Mouse (Mus musculus): Measurements from ENCODE around the gene Wipi2. TPM values are rescaled to one million over a fixed set of nuclear protein-coding genes. Genes with fewer than 3 reads are reported as not detected.

Wipi2 gene
- polyA plus RNA-seq, 1 experiment from 2014 or later, result 17.6 TPM

- Histone ChIP-seq H3K79me2 (ENCODE audit: inconsistent target) (no peaks in the 10 kb centered on the region), H3K27ac (no peak overlapping the region), H3K36me3 (ENCODE audit: inconsistent target) (no peaks in the 10 kb centered on the region), H3K4me3 (ENCODE audit: inconsistent target) (no peak overlapping the region)
- WGBS (ENCODE audit: missing documents), result 70% methylated on average over 4 of the region's 4 CpGs
Measured at GRCm38 (mm10) chr5:142615638-142616037, 11.9 kb upstream of the Wipi2 start.

GRCm38 (mm10) chr5:142616326-142616725 lies 11.2 kb upstream of the Wipi2 start:
- H3K79me2 ChIP-seq (ENCODE audit: inconsistent target), result no peaks in the 10 kb centered on the region
- H3K27ac ChIP-seq, result no peak overlapping the region
- WGBS (ENCODE audit: missing documents), result 55% methylated on average over 6 of the region's 6 CpGs
- no peaks in the 10 kb centered on the region for H3K36me3 ChIP-seq (ENCODE audit: inconsistent target)
- H3K4me3 ChIP-seq (ENCODE audit: inconsistent target), result no peak overlapping the region

- Histone ChIP-seq H3K27ac (no peak overlapping the region), H3K79me2 (ENCODE audit: inconsistent target) (no peaks in the 10 kb centered on the region), H3K36me3 (ENCODE audit: inconsistent target) (no peaks in the 10 kb centered on the region), H3K4me3 (ENCODE audit: inconsistent target) (no peak overlapping the region)
- 10% methylated on average over 3 of the region's 5 CpGs for WGBS (ENCODE audit: missing documents)
Measured at GRCm38 (mm10) chr5:142619866-142620265, 7.6 kb upstream of the Wipi2 start.

- H3K79me2 ChIP-seq (ENCODE audit: inconsistent target), result no peaks in the 10 kb centered on the region
- no peaks in the 10 kb centered on the region for H3K36me3 ChIP-seq (ENCODE audit: inconsistent target)
- no peak overlapping the region for H3K4me3 ChIP-seq (ENCODE audit: inconsistent target)
- 80% methylated on average over 2 of the region's 2 CpGs for WGBS (ENCODE audit: missing documents)
- H3K27ac ChIP-seq, result no peak overlapping the region
Measured at GRCm38 (mm10) chr5:142621421-142621820, 6.1 kb upstream of the Wipi2 start.

GRCm38 (mm10) chr5:142622134-142622533 lies 5.4 kb upstream of the Wipi2 start:
- Histone ChIP-seq H3K36me3 (ENCODE audit: inconsistent target) (no peaks in the 10 kb centered on the region), H3K27ac (no peak overlapping the region), H3K4me3 (ENCODE audit: inconsistent target) (no peak overlapping the region), H3K79me2 (ENCODE audit: inconsistent target) (no peaks in the 10 kb centered on the region)
- 86% methylated on average over 1 of the region's 1 CpGs for WGBS (ENCODE audit: missing documents)

GRCm38 (mm10) chr5:142623080-142623479 lies 4.4 kb upstream of the Wipi2 start:
- no peak overlapping the region for H3K27ac ChIP-seq
- H3K4me3 ChIP-seq (ENCODE audit: inconsistent target), result no peak overlapping the region
- H3K36me3 ChIP-seq (ENCODE audit: inconsistent target), result no peaks in the 10 kb centered on the region
- no peaks in the 10 kb centered on the region for H3K79me2 ChIP-seq (ENCODE audit: inconsistent target)
- 85% methylated on average over 7 of the region's 7 CpGs for WGBS (ENCODE audit: missing documents)

GRCm38 (mm10) chr5:142628726-142629662 lies 1.5 kb downstream of the Wipi2 start:
- peak overlapping the region; percentile 74 for H3K4me3 ChIP-seq (ENCODE audit: inconsistent target)
- H3K36me3 ChIP-seq (ENCODE audit: inconsistent target), result peaks cover 12% of the 10 kb centered on the region
- peaks cover 43% of the 10 kb centered on the region for H3K79me2 ChIP-seq (ENCODE audit: inconsistent target)
- H3K27ac ChIP-seq, result no peak overlapping the region
- 1% methylated on average over 68 of the region's 69 CpGs for WGBS (ENCODE audit: missing documents)

- Histone ChIP-seq H3K4me3 (ENCODE audit: inconsistent target) (peak overlapping the region; percentile 93), H3K36me3 (ENCODE audit: inconsistent target) (peaks cover 16% of the 10 kb centered on the region), H3K79me2 (ENCODE audit: inconsistent target) (peaks cover 48% of the 10 kb centered on the region), H3K27ac (peak overlapping the region; percentile 24; the same call in 1 of the 2 replicates)
- WGBS (ENCODE audit: missing documents), result 1% methylated on average over 41 of the region's 41 CpGs
Measured at GRCm38 (mm10) chr5:142629663-142630025, 2.1 kb downstream of the Wipi2 start.

GRCm38 (mm10) chr5:142630224-142630623 lies 2.7 kb downstream of the Wipi2 start:
- H3K36me3 ChIP-seq (ENCODE audit: inconsistent target), result peaks cover 16% of the 10 kb centered on the region
- peaks cover 54% of the 10 kb centered on the region for H3K79me2 ChIP-seq (ENCODE audit: inconsistent target)
- 1% methylated on average over 6 of the region's 6 CpGs for WGBS (ENCODE audit: missing documents)
- H3K27ac ChIP-seq, result peak overlapping the region; percentile 24; the same call in 1 of the 2 replicates
- H3K4me3 ChIP-seq (ENCODE audit: inconsistent target), result peak overlapping the region; percentile 93

- Histone ChIP-seq H3K4me3 (ENCODE audit: inconsistent target) (no peak overlapping the region), H3K79me2 (ENCODE audit: inconsistent target) (peaks cover 61% of the 10 kb centered on the region), H3K27ac (no peak overlapping the region), H3K36me3 (ENCODE audit: inconsistent target) (peaks cover 43% of the 10 kb centered on the region)
- WGBS (ENCODE audit: missing documents), result 96% methylated on average over 5 of the region's 5 CpGs
Measured at GRCm38 (mm10) chr5:142637823-142638222, 10.3 kb downstream of the Wipi2 start.

- WGBS (ENCODE audit: missing documents), result 93% methylated on average over 5 of the region's 5 CpGs
- H3K36me3 ChIP-seq (ENCODE audit: inconsistent target), result peaks cover 28% of the 10 kb centered on the region
- no peak overlapping the region for H3K27ac ChIP-seq
- peaks cover 40% of the 10 kb centered on the region for H3K79me2 ChIP-seq (ENCODE audit: inconsistent target)
- H3K4me3 ChIP-seq (ENCODE audit: inconsistent target), result no peak overlapping the region
Measured at GRCm38 (mm10) chr5:142640088-142640487, 12.6 kb downstream of the Wipi2 start.

- H3K4me3 ChIP-seq (ENCODE audit: inconsistent target), result no peak overlapping the region
- WGBS (ENCODE audit: missing documents), result 85% methylated on average over 6 of the region's 6 CpGs
- H3K79me2 ChIP-seq (ENCODE audit: inconsistent target), result peaks cover 26% of the 10 kb centered on the region; the same call in 1 of the 2 replicates
- H3K27ac ChIP-seq, result no peak overlapping the region
- peaks cover 28% of the 10 kb centered on the region for H3K36me3 ChIP-seq (ENCODE audit: inconsistent target)
Measured at GRCm38 (mm10) chr5:142641331-142642051, 14.0 kb downstream of the Wipi2 start.

- 89% methylated on average over 7 of the region's 7 CpGs for WGBS (ENCODE audit: missing documents)
- H3K27ac ChIP-seq, result no peak overlapping the region
Measured at GRCm38 (mm10) chr5:142648162-142648561, 20.7 kb downstream of the Wipi2 start.

GRCm38 (mm10) chr5:142649460-142650050 lies 22.1 kb downstream of the Wipi2 start:
- Histone ChIP-seq H3K4me3 (ENCODE audit: inconsistent target) (no peak overlapping the region), H3K27ac (no peak overlapping the region), H3K79me2 (ENCODE audit: inconsistent target) (peaks cover 51% of the 10 kb centered on the region; the same call in 1 of the 2 replicates), H3K36me3 (ENCODE audit: inconsistent target) (0 out of 2 replicates have a peak, but pooled peaks cover under 1% of the 10 kb centered on the region)
- 82% methylated on average over 4 of the region's 4 CpGs for WGBS (ENCODE audit: missing documents)

More at GRCm38 (mm10) chr5:142648162-142648561, 20.7 kb downstream of the Wipi2 start:
- peaks cover 47% of the 10 kb centered on the region; the same call in 1 of the 2 replicates for H3K79me2 ChIP-seq (ENCODE audit: inconsistent target)
- H3K36me3 ChIP-seq (ENCODE audit: inconsistent target), result no peaks in the 10 kb centered on the region
- H3K4me3 ChIP-seq (ENCODE audit: inconsistent target), result no peak overlapping the region
